Mouse (Mus musculus) stomach, embryonic 16.5 days (tissue): ENCODE data around the gene Baiap2. TPM values are rescaled to one million over a fixed set of nuclear protein-coding genes. Genes with fewer than 3 reads are reported as not detected.

Source experiments
- ATAC-seq: fragments of 200-750 bp; cut with Nextera tagmentation; 2 replicates; pipeline ENCODE4 v1.8.0; 2017; ENCODE audit warnings: moderate number of reproducible peaks, moderate TSS enrichment; ENCODE audit not compliant: insufficient read depth, low FRiP score
- H3K27ac ChIP-seq: fragments of 300-500 bp; sonication (generic); 2 replicates; pipeline ENCODE4 v1.5.1; 2014; ENCODE audit warnings: low read length
- H3K27me3 ChIP-seq: fragments of 300-500 bp; sonication (generic); 2 replicates; pipeline ENCODE4 v1.6.1; 2014; ENCODE audit warnings: low read length, control low read depth, mixed read lengths; ENCODE audit not compliant: control insufficient read depth, insufficient read depth
- H3K36me3 ChIP-seq: fragments of 300-500 bp; sonication (generic); 2 replicates; pipeline ENCODE4 v1.6.1; 2014; ENCODE audit warnings: low read length; ENCODE audit not compliant: control insufficient read depth, insufficient read depth
- H3K4me1 ChIP-seq: fragments of 300-500 bp; sonication (generic); 2 replicates; pipeline ENCODE4 v1.6.1; 2014; ENCODE audit warnings: low read length, control low read depth, mixed read lengths; ENCODE audit not compliant: control insufficient read depth, insufficient read depth
- H3K4me2 ChIP-seq: fragments of 300-500 bp; sonication (generic); 2 replicates; pipeline ENCODE4 v1.6.1; 2014; ENCODE audit warnings: low read depth, low read length, mixed read lengths
- H3K4me3 ChIP-seq: fragments of 300-500 bp; sonication (generic); replicated peaks from 2 replicates; pipeline ENCODE4 v1.5.1; 2014; ENCODE audit warnings: mild to moderate bottlenecking, low read length
- H3K9ac ChIP-seq: fragments of 300-500 bp; sonication (generic); 2 replicates; pipeline ENCODE4 v1.6.1; 2014; ENCODE audit warnings: low read length
- H3K9me3 ChIP-seq: fragments of 300-500 bp; sonication (generic); replicated peaks from 2 replicates; pipeline ENCODE4 v1.6.1; 2016; ENCODE audit warnings: low read length, control low read depth; ENCODE audit not compliant: control insufficient read depth
- WGBS: fragments of 180-500 bp; shearing (Covaris S2); extraction: QIAGEN DNeasy Blood & Tissue Kit; methylation state at CpG from one replicate; pipeline ENCODE4 v1.1.7; 2014; 5-methylcytosine and 5-hydroxymethylcytosine counted together
- microRNA counts: library from miRNA; unstranded; fragments of <30 nt; microRNA quantifications from one replicate; lab custom pipeline; 2016
- microRNA-seq: library from miRNA; unstranded; fragments of <30 nt; microRNA quantifications from one replicate; pipeline ENCODE4, GENCODE M21; 2016
- polyA plus RNA-seq: library from polyadenylated mRNA; unstranded; fragments of >200 nt; fragmentation: Nextera tagmentation; extraction: Ambion mirVana; gene quantifications from 2 replicates; pipeline ENCODE4 v1.2.1, GENCODE M21; 2015

Baiap2 gene
- polyA plus RNA-seq, 1 experiment from 2014 or later, result 41.4 TPM

GRCm38 (mm10) chr11:120049067-120049466 is 106.5 kb downstream of the Baiap2 start:
- H3K27me3 ChIP-seq, result peaks cover 18% of the 10 kb centered on the region
- WGBS, result 83% methylated on average over 8 of the region's 8 CpGs

DNA sequence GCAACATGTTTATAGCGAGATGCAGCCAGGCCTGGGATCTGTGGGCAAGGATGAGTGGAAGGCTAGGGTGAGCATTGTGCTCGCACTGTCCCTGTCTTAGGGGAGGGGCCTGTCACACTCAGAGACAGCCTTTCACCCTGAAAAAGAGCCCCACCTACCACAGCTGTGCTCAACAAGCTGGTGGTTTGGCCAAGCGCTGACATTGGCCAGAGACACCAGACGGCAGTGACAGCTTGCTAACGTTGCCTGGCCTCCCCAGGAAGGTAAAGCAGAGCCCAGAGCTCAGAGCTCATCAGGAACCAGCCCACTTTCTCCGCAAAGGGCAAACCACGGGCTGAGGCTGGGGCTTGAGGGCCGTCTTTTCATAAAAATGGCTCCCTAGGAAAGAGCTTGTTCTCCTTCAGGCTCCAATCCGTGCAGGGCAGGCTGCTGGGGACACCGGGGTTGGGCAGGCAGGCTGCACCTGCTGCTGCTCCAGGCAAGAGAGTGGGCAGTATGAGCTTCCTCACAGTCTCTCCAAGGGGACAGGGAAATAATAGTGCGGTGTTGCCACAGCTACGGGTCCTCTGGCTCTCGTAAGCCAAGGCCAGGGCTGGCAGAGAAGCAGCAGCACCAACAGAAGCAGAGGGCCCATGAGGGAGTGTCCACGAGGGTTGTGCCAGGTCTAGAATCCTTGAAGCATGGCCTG is 108.7 kb downstream of the Baiap2 start:
- ATAC-seq, result no peak
- peak overlapping the region; percentile 19; the same call in 1 of the 2 replicates for H3K9ac ChIP-seq

More at GRCm38 (mm10) chr11:120049067-120049466, 106.5 kb downstream of the Baiap2 start:
- no peak overlapping the region for H3K9ac ChIP-seq
- no peak for ATAC-seq
- H3K9me3 ChIP-seq, result no peaks in the 10 kb centered on the region
- H3K4me2 ChIP-seq, result no peak overlapping the region
- no peaks in the 10 kb centered on the region for H3K36me3 ChIP-seq
- H3K4me3 ChIP-seq, result no peak overlapping the region
- H3K27ac ChIP-seq, result no peak overlapping the region
- peaks cover 30% of the 10 kb centered on the region; the same call in 1 of the 2 replicates for H3K4me1 ChIP-seq

DNA sequence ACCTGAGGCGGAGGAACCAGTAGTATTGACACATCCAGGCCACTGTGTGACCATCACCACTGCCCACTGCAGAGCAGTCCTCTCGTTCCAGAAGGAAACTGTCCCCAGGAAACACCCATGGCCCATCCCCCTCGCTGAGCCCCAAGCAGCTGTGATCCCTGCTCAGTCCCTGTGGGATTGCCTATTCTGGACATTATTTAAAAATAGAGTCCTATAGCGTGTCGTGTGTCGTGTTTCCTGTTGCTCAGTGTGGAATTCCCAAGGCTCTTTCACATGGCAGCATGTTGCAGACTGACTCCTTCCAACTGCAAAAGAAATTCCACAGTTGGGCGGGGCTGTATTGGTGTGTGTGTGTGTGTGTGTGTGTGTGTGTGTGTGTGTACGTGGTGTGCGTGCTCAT is 109.7 kb downstream of the Baiap2 start:
- Histone ChIP-seq H3K36me3 (no peaks in the 10 kb centered on the region), H3K4me2 (no peak overlapping the region), H3K27me3 (peaks cover 17% of the 10 kb centered on the region), H3K9me3 (no peaks in the 10 kb centered on the region), H3K4me3 (no peak overlapping the region), H3K9ac (no peak overlapping the region), H3K27ac (no peak overlapping the region), H3K4me1 (peaks cover 17% of the 10 kb centered on the region; the same call in 1 of the 2 replicates)
- WGBS, result 53% methylated on average over 9 of the region's 9 CpGs
- peak; percentile 49; the same call in 1 of the 2 replicates for ATAC-seq

More for the DNA sequence above, 108.7 kb downstream of the Baiap2 start:
- Histone ChIP-seq H3K27me3 (peaks cover 18% of the 10 kb centered on the region), H3K4me3 (no peak overlapping the region), H3K4me2 (no peak overlapping the region), H3K36me3 (no peaks in the 10 kb centered on the region), H3K27ac (no peak overlapping the region), H3K4me1 (peaks cover 25% of the 10 kb centered on the region; the same call in 1 of the 2 replicates), H3K9me3 (no peaks in the 10 kb centered on the region)
- 46% methylated on average over 14 of the region's 14 CpGs for WGBS

DNA sequence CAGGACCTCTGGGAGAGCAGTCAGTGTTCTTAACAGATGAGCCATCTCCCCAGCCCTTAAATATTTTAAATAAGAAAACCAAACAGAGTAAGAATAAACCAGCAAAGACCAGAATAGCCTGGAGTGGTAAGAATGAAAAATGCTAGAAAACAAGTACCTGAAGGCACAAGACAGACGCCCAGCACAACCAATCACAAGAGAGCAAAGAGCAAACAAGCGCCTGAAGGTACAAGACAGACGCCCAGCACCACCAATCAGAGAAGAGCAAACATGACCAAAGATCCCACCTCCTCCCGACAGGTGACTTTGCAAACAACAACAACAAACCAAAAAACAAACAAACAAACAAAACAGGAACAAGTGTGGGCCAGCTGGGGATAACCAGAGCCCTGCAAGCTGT is 111.3 kb downstream of the Baiap2 start:
- no peak overlapping the region for H3K4me3 ChIP-seq
- WGBS, result 74% methylated on average over 4 of the region's 4 CpGs
- peaks cover 6% of the 10 kb centered on the region; the same call in 1 of the 2 replicates for H3K4me1 ChIP-seq
- H3K9ac ChIP-seq, result no peak overlapping the region
- ATAC-seq, result no peak
- H3K4me2 ChIP-seq, result no peak overlapping the region
- H3K9me3 ChIP-seq, result no peaks in the 10 kb centered on the region
- no peak overlapping the region for H3K27ac ChIP-seq
- no peaks in the 10 kb centered on the region for H3K36me3 ChIP-seq
- peaks cover 4% of the 10 kb centered on the region; the same call in 1 of the 2 replicates for H3K27me3 ChIP-seq

DNA sequence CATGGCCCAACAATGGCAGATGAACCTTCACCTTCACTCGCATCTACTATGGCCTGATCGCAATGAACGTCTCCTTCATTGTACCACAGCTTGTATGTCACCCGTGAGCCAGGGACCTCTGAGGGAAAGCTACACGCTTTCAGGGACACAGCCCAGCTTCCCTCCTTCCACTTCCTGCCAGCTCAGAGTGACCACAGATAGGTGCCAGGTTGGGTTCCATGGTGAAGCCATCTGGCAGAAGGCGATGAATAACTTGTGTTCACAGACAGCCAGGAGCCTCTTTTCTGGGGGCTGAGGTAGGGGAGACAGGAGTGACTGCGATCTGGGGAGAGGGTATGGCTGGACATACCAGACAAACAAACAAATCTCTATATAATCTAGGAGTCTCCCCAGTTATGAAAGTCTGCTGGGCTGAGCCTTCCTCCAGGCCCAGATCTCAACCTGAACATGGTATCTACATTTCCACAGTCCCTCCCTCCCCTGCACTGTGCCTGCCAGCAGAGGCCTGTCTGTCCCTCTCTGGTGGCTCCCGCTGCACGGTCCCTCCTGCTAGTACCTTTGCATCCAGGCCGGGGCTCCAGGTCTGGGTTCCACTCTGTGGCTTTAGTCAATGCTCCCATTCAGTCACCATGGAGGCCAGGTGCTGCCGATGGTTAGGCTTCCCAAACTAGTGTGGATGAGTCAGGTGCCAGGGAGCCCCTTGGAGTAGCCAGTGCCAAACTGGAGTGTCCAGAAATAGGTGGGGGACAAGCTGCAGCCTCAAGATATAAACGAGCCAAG is 113.6 kb downstream of the Baiap2 start:
- Histone ChIP-seq H3K4me3 (no peak overlapping the region), H3K27me3 (no peaks in the 10 kb centered on the region), H3K36me3 (no peaks in the 10 kb centered on the region), H3K4me2 (no peak overlapping the region), H3K9ac (no peak overlapping the region), H3K9me3 (no peaks in the 10 kb centered on the region), H3K4me1 (peaks cover 10% of the 10 kb centered on the region), H3K27ac (no peak overlapping the region)
- ATAC-seq, result no peak
- 80% methylated on average over 12 of the region's 12 CpGs for WGBS

MicroRNAs within 50 kb of the gene (microRNA counts, 519-probe panel; counts per million panel counts)
- microRNA mmu-miR-338-3p (lab: Ali Mortazavi, UCI), result 2,521 counts per million, percentile 55 among the panel's probes with 10 or more counts
- 1,597 counts per million, percentile 21 among the panel's probes with 10 or more counts for microRNA mmu-miR-338-5p (lab: Ali Mortazavi, UCI)

Small RNA genes lying within 50 kb of the gene (microRNA-seq; reads per million reads assigned to microRNA genes)
- gene Mir3065, result not detected
- not detected for gene Mir338

Other genes with a start within 250 kb of the Baiap2 start
- 80.1 and 82.0 TPM in 2 replicates for gene Chmp6, start 29.3 kb upstream of the Baiap2 start, polyA plus RNA-seq
- gene Aatk, start 104.4 kb downstream of the Baiap2 start, polyA plus RNA-seq, result 1.9 and 3.3 TPM in 2 replicates
- 11.8 and 12.0 TPM in 2 replicates for gene Cep131, start 144.1 kb downstream of the Baiap2 start, polyA plus RNA-seq
- 19.2 and 21.2 TPM in 2 replicates for gene Tepsin, start 156.0 kb downstream of the Baiap2 start, polyA plus RNA-seq
- gene Ndufaf8, start 156.2 kb downstream of the Baiap2 start, polyA plus RNA-seq, result 69.2 and 69.3 TPM in 2 replicates
- 95.9 and 99.2 TPM in 2 replicates for gene Slc38a10, start 208.6 kb downstream of the Baiap2 start, polyA plus RNA-seq